Mouse (Mus musculus) erythroblast, embryonic 14.5 days (primary cell): ENCODE data around the gene Ppm1l. TPM values are rescaled to one million over a fixed set of nuclear protein-coding genes. Genes with fewer than 3 reads are reported as not detected.
"Not testable (repeated sequence)": the region's sequence is repeated elsewhere in the genome, so short reads cannot be mapped to it uniquely, and the experiment has no call there.

Experiments
- H3K27me3 ChIP-seq: 2 replicates; pipeline ENCODE4 v1.6.1; 2012; ENCODE audit warnings: inconsistent platforms; ENCODE audit not compliant: control insufficient read depth
- H3K36me3 ChIP-seq: 2 replicates; pipeline ENCODE4 v1.6.1; 2012; ENCODE audit warnings: mild to moderate bottlenecking, inconsistent platforms; ENCODE audit not compliant: control insufficient read depth
- H3K4me1 ChIP-seq: 2 replicates; pipeline ENCODE4 v1.6.1; 2012; ENCODE audit warnings: inconsistent platforms; ENCODE audit not compliant: control insufficient read depth
- H3K4me3 ChIP-seq: replicated peaks from 2 replicates; pipeline ENCODE3; 2012; ENCODE audit warnings: moderate library complexity, mild to moderate bottlenecking, inconsistent platforms
- H3K9me3 ChIP-seq: 2 replicates; pipeline ENCODE4 v1.6.1; 2012; ENCODE audit warnings: low read length, inconsistent platforms, mixed read lengths; ENCODE audit not compliant: control insufficient read depth
- GATA1 ChIP-seq: IDR thresholded peaks from 2 replicates; pipeline ENCODE4 v1.6.1; 2012; ENCODE audit warnings: low read length, inconsistent platforms, mixed read lengths
- TAL1 ChIP-seq: IDR thresholded peaks from 3 replicates; pipeline ENCODE4 v1.6.1; 2012; ENCODE audit warnings: low read length, inconsistent platforms, mixed read lengths
- polyA plus RNA-seq: library from polyadenylated mRNA; stranded (reverse); fragments of >175 nt; gene quantifications from 2 replicates; pipeline ENCODE4 v1.2.3, GENCODE M21; 2012

Gene Ppm1l
- polyA plus RNA-seq, 1 experiment = 0.28 TPM

- no peak overlapping the region for H3K4me3 ChIP-seq
- TF ChIP-seq TAL1 (no peak), GATA1 (no peak)
- no peaks in the 10 kb centered on the region for H3K36me3 ChIP-seq
- H3K9me3 ChIP-seq = peaks cover 7% of the 10 kb centered on the region
- no peaks in the 10 kb centered on the region for H3K4me1 ChIP-seq
- no peaks in the 10 kb centered on the region for H3K27me3 ChIP-seq
Observed at GRCm38 (mm10) chr3:69422741-69423140, 106.1 kb downstream of the Ppm1l start.

DNA sequence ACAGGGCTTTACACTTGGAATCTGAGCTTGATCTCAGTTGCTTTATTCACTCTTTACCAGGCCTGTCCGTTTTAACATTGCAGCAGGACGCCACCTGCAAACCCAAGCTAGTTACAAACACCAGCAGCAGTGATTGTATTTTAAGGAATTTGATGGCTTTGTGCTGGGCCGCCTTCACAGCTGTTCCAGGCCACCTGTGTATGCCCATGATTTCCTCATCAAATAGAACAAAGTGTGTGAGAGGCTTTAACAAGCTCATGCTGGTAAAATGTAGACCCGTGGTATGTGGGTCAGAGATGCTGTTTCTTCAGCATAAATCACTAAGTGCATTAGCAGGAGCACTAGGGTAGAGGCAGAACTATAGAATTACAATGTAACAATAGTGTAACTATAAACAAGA lies 106.7 kb downstream of the Ppm1l start:
- Histone ChIP-seq H3K4me1 (peaks cover 1% of the 10 kb centered on the region), H3K36me3 (no peaks in the 10 kb centered on the region), H3K9me3 (peaks cover 7% of the 10 kb centered on the region), H3K4me3 (no peak overlapping the region), H3K27me3 (no peaks in the 10 kb centered on the region)
- TF ChIP-seq TAL1 = no peak

DNA sequence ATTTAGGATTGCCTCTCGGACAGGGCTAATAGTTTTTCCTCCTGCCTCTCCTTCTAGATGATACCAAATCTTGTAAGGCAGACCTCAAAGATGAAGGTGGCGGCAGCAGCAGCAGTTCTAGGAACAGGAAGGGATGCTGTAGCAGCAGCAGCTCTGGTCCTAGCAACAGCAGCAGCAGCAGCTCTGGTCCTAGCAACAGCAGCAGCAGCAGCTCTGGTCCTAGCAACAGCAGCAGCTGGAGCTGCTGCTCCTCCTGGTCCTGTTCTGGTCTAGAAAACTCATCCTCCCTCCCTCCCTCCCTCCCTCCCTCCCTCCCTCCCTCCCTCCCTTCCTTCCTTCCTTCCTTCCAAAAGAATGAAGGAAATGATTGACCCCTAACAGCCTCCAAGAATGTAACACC lies 108.1 kb downstream of the Ppm1l start:
- not testable (repeated sequence) for H3K36me3 ChIP-seq, H3K27me3 ChIP-seq, H3K9me3 ChIP-seq, H3K4me3 ChIP-seq
- peaks cover 14% of the 10 kb centered on the region for H3K4me1 ChIP-seq

GRCm38 (mm10) chr3:69427259-69427658 lies 110.6 kb downstream of the Ppm1l start:
- H3K27me3 ChIP-seq = no peaks in the 10 kb centered on the region
- peaks cover 14% of the 10 kb centered on the region for H3K4me1 ChIP-seq
- H3K36me3 ChIP-seq = no peaks in the 10 kb centered on the region
- peaks cover 2% of the 10 kb centered on the region for H3K9me3 ChIP-seq
- no peak overlapping the region for H3K4me3 ChIP-seq
- TF ChIP-seq GATA1 (no peak), TAL1 (no peak)

DNA sequence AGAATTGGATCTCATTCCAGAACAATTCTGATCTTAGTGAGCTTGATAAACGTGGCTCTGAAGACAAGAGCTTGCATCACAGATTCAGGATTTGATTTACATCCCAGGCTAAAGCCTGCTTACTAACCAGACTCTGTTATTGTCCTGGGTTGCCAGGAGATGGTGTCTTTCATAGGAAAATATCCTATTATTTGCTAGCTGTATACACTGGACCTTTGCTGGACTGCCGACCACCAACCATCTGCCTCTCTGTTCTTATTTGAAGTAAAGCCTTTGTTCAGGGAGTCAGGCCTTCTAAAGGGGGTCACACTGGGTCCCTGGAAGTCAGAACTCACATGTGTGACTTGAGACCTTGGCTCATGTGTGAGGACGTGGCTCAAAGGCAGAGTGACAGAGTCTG lies 111.6 kb downstream of the Ppm1l start:
- no peaks in the 10 kb centered on the region for H3K9me3 ChIP-seq
- no peaks in the 10 kb centered on the region for H3K36me3 ChIP-seq
- H3K4me3 ChIP-seq = no peak overlapping the region
- peaks cover 14% of the 10 kb centered on the region for H3K4me1 ChIP-seq
- H3K27me3 ChIP-seq = no peaks in the 10 kb centered on the region
- no peak for TF ChIP-seq GATA1
- no peak for TF ChIP-seq TAL1

GRCm38 (mm10) chr3:69429319-69429718 lies 112.7 kb downstream of the Ppm1l start:
- H3K4me1 ChIP-seq = peaks cover 14% of the 10 kb centered on the region
- H3K4me3 ChIP-seq = no peak overlapping the region
- no peaks in the 10 kb centered on the region for H3K9me3 ChIP-seq
- TF ChIP-seq GATA1 (no peak), TAL1 (no peak)
- no peaks in the 10 kb centered on the region for H3K27me3 ChIP-seq
- H3K36me3 ChIP-seq = no peaks in the 10 kb centered on the region

DNA sequence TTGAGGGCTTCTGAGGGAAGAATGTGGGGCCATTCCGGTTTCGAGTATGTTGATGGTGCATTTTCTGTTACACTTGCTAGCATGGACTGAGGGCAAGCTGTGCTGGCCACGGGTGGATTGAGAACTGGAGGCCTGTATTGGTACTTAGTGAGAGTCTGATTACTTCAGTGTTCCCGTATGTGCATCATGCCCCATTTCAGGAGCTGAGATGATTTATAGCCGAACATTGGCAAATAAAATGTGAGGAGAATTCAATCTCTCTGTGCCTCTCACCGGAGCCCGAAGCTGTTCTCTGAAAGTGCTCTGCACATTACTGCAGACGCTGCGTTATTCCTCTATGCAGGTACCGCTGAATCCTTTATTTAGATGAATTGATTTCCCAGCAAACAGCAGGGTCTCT lies 116.9 kb downstream of the Ppm1l start:
- peaks cover 11% of the 10 kb centered on the region for H3K4me1 ChIP-seq
- no peaks in the 10 kb centered on the region for H3K9me3 ChIP-seq
- no peaks in the 10 kb centered on the region for H3K36me3 ChIP-seq
- TF ChIP-seq GATA1 (no peak), TAL1 (no peak)
- H3K27me3 ChIP-seq = no peaks in the 10 kb centered on the region
- no peak overlapping the region for H3K4me3 ChIP-seq

- Histone ChIP-seq H3K4me1 (no peaks in the 10 kb centered on the region), H3K27me3 (no peaks in the 10 kb centered on the region), H3K36me3 (no peaks in the 10 kb centered on the region), H3K9me3 (no peaks in the 10 kb centered on the region), H3K4me3 (no peak overlapping the region)
- TF ChIP-seq GATA1 (no peak), TAL1 (no peak)
Observed at GRCm38 (mm10) chr3:69438773-69439514, 122.3 kb downstream of the Ppm1l start.

GRCm38 (mm10) chr3:69440761-69441160 lies 124.1 kb downstream of the Ppm1l start:
- H3K4me1 ChIP-seq = no peaks in the 10 kb centered on the region
- no peak for TF ChIP-seq GATA1
- TF ChIP-seq TAL1 = no peak
- H3K9me3 ChIP-seq = no peaks in the 10 kb centered on the region
- H3K4me3 ChIP-seq = no peak overlapping the region
- H3K36me3 ChIP-seq = no peaks in the 10 kb centered on the region
- no peaks in the 10 kb centered on the region for H3K27me3 ChIP-seq

GRCm38 (mm10) chr3:69446989-69447388 lies 130.3 kb downstream of the Ppm1l start:
- H3K4me1 ChIP-seq = no peaks in the 10 kb centered on the region
- no peak for TF ChIP-seq TAL1
- no peak for TF ChIP-seq GATA1

More at GRCm38 (mm10) chr3:69446989-69447388, 130.3 kb downstream of the Ppm1l start:
- Histone ChIP-seq H3K4me3 (no peak overlapping the region), H3K9me3 (no peaks in the 10 kb centered on the region), H3K27me3 (no peaks in the 10 kb centered on the region), H3K36me3 (no peaks in the 10 kb centered on the region)
